ENCODE assay signal across 26 mouse cellular contexts in genomic region chr6:30083307-30083706, GRCm38 (mm10).
"Had no signal": no experiment of that assay in that cellular context is flagged by ENCODE, and none has a peak within 500 bp of the region (broad histone marks: within the 10 kb centered on the region; RNA-seq: fewer than 3 reads in every experiment).

No protein-coding gene starts in this region.

- DNase-seq: gastrocnemius, adult 2 months; gastrocnemius, postnatal 10 days; gastrocnemius, postnatal 25 days; heart, adult 2 months; heart, postnatal 14 days; heart, postnatal 4 days; kidney, adult 18-20 months; kidney, adult 8-10 months; kidney, postnatal 10 days; kidney, postnatal 25 days; kidney, postnatal 4 days; left cerebral cortex, postnatal 4 days had no signal

- H3K4me3 ChIP-seq: gastrocnemius, adult 2 months; heart, adult 2 months; heart, embryonic 13.5 days; heart, embryonic 15.5 days; hindbrain, embryonic 10.5 days; hindbrain, embryonic 12.5 days; intestine, embryonic 15.5 days; layer of hippocampus, adult 2 months; limb, embryonic 13.5 days; limb, embryonic 15.5 days; liver, embryonic 12.5 days had no signal

- H3K9ac ChIP-seq: heart, embryonic 13.5 days; heart, embryonic 15.5 days; hindbrain, embryonic 12.5 days; hindbrain, embryonic 14.5 days; intestine, embryonic 15.5 days; limb, embryonic 13.5 days; limb, embryonic 15.5 days; liver, embryonic 12.5 days; liver, embryonic 14.5 days had no signal

- H3K36me3 ChIP-seq: heart, embryonic 13.5 days; heart, embryonic 15.5 days; hindbrain, embryonic 10.5 days; hindbrain, embryonic 12.5 days; intestine, embryonic 15.5 days; limb, embryonic 13.5 days; limb, embryonic 15.5 days; liver, embryonic 12.5 days had no signal

- ATAC-seq: hindbrain, embryonic 16.5 days; inflammation-experienced regulatory T-cells, adult 6 months; intestine, embryonic 15.5 days; intestine, postnatal 0 days; liver, embryonic 12.5 days had no signal

- H3K4me1 ChIP-seq: intestine, embryonic 15.5 days had no signal

- H3K9me3 ChIP-seq: heart, embryonic 13.5 days; heart, embryonic 15.5 days; hindbrain, embryonic 10.5 days; hindbrain, embryonic 12.5 days; intestine, embryonic 15.5 days; limb, embryonic 13.5 days; limb, embryonic 15.5 days; liver, embryonic 12.5 days had no signal

- H3K27ac ChIP-seq: gastrocnemius, adult 2 months; heart, adult 2 months; heart, embryonic 13.5 days; heart, embryonic 15.5 days; hindbrain, embryonic 10.5 days; hindbrain, embryonic 12.5 days; hindbrain, embryonic 14.5 days; intestine, embryonic 15.5 days; layer of hippocampus, adult 2 months; limb, embryonic 13.5 days; limb, embryonic 15.5 days; liver, embryonic 12.5 days; liver, embryonic 14.5 days had no signal
